Mouse (Mus musculus): ENCODE results near the gene Slc17a1. TPM values are rescaled to one million over a fixed set of nuclear protein-coding genes. Genes with fewer than 3 reads are reported as not detected.

Gene Slc17a1
- polyA plus RNA-seq, 1 experiment, result not detected

DNA sequence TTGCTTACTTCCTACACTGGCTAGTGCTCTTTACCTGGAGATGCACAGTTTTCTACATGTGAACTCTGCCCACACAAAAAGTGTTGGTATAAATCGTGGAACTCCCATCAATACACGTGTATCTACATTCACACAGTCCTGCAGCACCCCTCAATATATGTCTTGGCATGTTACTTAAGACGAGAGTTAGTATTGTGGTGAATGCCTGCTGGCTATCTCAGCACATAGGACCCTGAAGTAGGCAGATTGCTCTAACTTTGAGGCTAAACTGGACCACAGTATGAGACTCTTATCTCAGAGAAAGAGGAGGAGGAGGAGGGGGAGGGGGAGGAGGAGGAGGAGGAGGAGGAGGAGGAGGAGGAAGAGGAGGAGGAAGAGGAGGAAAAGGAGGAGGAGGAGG is 11.6 kb downstream of the Slc17a1 start:
- H3K4me3 ChIP-seq (ENCODE audit: insufficient read depth, low read depth, low read length), result no peak overlapping the region
- WGBS, result 82% methylated on average over 3 of the region's 3 CpGs
- H3K4me1 ChIP-seq (ENCODE audit: control insufficient read depth, insufficient read depth, low read length), result no peaks in the 10 kb centered on the region
- no peak overlapping the region for H3K27ac ChIP-seq (ENCODE audit: insufficient read depth, low read depth, low read length)
- TF ChIP-seq POLR2A (IDR thresholded peaks at IDR 0.05; ENCODE audit: insufficient read depth, low read depth, low read length) (no peak), CTCF (IDR thresholded peaks at IDR 0.05; ENCODE audit: insufficient read depth, low read depth, low read length) (no peak)

DNA sequence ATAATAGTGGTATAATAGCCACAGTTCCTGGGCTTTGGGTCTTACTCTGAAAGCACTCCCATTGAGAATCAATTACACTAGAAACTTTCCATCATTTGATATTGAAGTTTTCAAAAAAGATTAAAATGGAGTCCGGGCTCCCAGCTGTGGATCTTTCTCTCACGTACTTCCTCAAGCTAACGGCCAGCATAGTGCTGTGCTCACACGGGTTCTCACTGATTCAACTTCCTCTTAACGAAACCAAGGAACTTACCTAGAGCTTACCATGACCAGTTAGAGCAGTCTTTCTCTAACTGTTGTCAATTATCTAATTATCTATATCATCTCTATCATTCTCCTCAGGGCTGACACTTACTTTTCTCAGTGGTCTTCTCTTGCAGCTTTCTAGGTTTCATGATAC is 12.1 kb downstream of the Slc17a1 start:
- Histone ChIP-seq H3K4me3 (ENCODE audit: insufficient read depth, low read depth, low read length) (no peak overlapping the region), H3K4me1 (ENCODE audit: control insufficient read depth, insufficient read depth, low read length) (no peaks in the 10 kb centered on the region), H3K27ac (ENCODE audit: insufficient read depth, low read depth, low read length) (no peak overlapping the region)
- TF ChIP-seq POLR2A (IDR thresholded peaks at IDR 0.05; ENCODE audit: insufficient read depth, low read depth, low read length), result no peak
- TF ChIP-seq CTCF (IDR thresholded peaks at IDR 0.05; ENCODE audit: insufficient read depth, low read depth, low read length), result no peak
- 80% methylated on average over 5 of the region's 5 CpGs for WGBS

DNA sequence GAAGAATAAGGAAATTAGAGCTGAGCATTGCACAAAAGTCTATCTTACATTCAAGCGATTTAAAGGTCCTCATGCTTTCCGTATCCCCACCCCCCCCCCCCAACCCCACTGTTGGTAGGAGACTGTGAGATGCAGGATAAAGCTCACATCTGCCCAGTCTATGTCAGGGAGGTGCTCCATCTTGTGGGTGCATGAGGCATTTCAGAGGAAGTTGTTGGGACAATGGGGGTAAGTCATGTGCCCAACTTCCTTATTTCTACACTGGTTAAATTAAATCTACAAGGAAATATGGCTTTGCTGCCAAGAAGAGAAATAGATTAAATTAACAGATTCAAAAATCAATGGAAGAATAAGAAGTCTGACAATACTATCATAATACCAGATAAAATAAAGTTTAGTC is 18.0 kb downstream of the Slc17a1 start:
- TF ChIP-seq POLR2A (IDR thresholded peaks at IDR 0.05; ENCODE audit: insufficient read depth, low read depth, low read length) (no peak), CTCF (IDR thresholded peaks at IDR 0.05; ENCODE audit: insufficient read depth, low read depth, low read length) (no peak)
- H3K4me3 ChIP-seq (ENCODE audit: insufficient read depth, low read depth, low read length), result no peak overlapping the region
- H3K4me1 ChIP-seq (ENCODE audit: control insufficient read depth, insufficient read depth, low read length), result no peaks in the 10 kb centered on the region
- H3K27ac ChIP-seq (ENCODE audit: insufficient read depth, low read depth, low read length), result no peak overlapping the region
- 26% methylated on average over 2 of the region's 2 CpGs for WGBS

DNA sequence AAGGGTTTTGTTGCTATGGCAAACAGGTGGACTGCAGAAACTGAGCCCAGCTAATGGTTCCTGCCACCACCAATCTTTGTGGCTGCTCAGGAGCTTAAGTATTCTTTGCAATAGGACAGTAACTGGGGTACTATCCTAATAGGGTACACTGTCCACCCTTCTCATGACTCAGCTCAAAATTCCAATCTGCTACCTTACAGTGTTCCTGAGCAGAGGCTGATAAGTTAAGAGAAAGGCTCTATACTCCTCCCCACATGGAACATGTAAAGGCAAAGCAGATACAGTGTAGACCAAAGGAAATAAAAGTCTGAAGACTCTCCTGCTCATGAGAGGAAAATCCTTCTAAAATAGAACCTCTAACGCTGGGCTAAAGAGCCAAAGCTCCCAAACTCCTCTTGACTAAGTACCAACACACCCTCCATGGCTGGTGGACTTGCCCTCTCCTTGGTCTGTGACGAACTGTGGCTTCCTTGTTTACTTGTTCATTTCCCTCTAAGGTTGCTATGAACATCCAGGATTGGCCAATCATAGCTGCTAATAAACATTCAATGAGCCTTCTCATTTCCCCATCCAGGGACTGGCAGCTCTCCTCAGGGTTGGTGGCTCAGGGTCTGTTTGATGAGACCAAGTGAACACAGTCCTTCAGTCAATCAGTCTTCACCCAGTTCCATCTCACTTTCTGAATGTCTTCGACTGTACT is 19.6 kb downstream of the Slc17a1 start:
- 90% methylated on average over 3 of the region's 3 CpGs for WGBS
- Histone ChIP-seq H3K27ac (ENCODE audit: insufficient read depth, low read depth, low read length) (no peak overlapping the region), H3K4me3 (ENCODE audit: insufficient read depth, low read depth, low read length) (no peak overlapping the region), H3K4me1 (ENCODE audit: control insufficient read depth, insufficient read depth, low read length) (no peaks in the 10 kb centered on the region)
- TF ChIP-seq POLR2A (IDR thresholded peaks at IDR 0.05; ENCODE audit: insufficient read depth, low read depth, low read length), result no peak

DNA sequence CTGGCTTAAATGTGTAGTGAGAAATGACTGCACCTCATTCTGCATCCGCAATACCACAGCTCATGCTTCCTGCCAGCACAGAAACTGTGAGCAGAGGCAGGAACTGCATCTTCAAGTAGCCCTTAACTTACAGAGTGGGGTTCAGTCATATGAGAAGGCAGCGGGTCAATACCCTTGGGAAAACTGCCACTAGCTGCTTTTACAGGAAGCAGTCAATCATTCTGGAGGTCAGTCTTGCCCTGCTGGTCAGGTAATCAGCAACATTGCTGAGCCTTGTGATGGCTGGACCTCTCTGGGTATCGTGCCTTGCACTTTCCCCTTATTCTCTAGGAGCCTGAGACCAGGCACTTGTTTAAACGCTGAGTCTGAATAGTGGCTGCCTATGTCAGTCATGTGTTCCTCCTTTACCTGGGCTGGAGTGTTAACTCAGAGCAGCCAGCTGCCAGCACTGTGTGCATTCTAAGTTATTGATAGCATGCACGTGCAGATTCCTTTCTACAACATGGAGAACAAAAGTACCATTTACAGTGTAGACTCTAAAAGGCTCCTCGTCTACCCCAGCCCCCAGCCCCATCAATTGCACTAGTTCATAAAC is 21.6 kb downstream of the Slc17a1 start:
- Histone ChIP-seq H3K27ac (ENCODE audit: insufficient read depth, low read depth, low read length) (no peak overlapping the region), H3K4me1 (ENCODE audit: control insufficient read depth, insufficient read depth, low read length) (no peaks in the 10 kb centered on the region), H3K4me3 (ENCODE audit: insufficient read depth, low read depth, low read length) (no peak overlapping the region)
- TF ChIP-seq POLR2A (IDR thresholded peaks at IDR 0.05; ENCODE audit: insufficient read depth, low read depth, low read length) (no peak), CTCF (IDR thresholded peaks at IDR 0.05; ENCODE audit: insufficient read depth, low read depth, low read length) (no peak)
- WGBS, result 78% methylated on average over 6 of the region's 6 CpGs

DNA sequence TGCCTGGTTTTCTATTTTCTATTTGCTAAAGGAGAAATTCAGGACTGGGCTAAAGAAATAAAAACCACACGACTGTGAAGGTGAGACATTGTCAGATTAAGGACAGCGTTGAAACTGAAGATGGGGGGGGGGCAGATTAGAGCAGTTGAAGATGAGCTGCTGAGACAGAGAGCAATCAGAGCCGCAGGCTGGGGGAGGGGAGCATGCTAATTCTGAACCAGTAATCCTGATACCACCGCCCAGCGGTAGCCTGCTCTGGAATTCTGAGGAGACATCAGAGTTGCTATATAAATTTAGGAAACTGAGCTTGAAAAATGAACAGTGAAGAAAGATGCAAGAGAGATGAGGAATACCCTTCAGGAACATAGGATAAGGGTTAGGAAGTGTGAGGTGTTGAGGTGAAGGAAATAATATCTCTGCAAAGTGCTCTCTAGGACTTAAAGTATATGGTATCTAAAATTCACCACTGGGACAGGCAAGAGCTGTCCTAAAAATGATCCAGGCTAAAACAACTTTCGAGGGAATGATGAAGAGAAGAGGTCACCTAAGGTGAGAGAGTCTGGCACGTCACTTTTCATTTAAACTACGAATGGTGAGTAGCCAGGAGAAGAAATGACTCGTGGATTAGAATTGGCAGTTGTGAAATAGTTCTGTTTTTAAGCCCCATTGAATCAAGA is 25.2 kb downstream of the Slc17a1 start:
- H3K27ac ChIP-seq (ENCODE audit: insufficient read depth, low read depth, low read length), result no peak overlapping the region
- TF ChIP-seq POLR2A (IDR thresholded peaks at IDR 0.05; ENCODE audit: insufficient read depth, low read depth, low read length), result no peak
- H3K4me3 ChIP-seq (ENCODE audit: insufficient read depth, low read depth, low read length), result no peak overlapping the region
- 47% methylated on average over 9 of the region's 9 CpGs for WGBS
- H3K4me1 ChIP-seq (ENCODE audit: control insufficient read depth, insufficient read depth, low read length), result no peaks in the 10 kb centered on the region

DNA sequence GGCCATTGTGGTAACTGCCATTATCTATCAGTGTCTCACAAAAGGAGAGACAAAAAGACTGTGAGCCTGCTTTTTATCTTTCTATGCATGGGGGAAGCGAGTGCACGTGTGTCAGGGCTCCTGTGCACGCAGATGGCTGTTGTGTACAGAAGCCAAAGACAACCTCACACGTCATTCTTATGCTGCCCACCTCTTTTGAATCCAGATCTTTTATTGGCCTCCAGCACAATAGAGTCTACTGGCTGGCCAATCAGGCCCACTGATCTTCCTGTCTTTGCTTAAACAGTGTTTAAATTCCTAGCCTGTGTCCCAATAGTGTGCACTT is 25.7 kb downstream of the Slc17a1 start:
- Histone ChIP-seq H3K4me1 (ENCODE audit: control insufficient read depth, insufficient read depth, low read length) (no peaks in the 10 kb centered on the region), H3K27ac (ENCODE audit: insufficient read depth, low read depth, low read length) (no peak overlapping the region), H3K4me3 (ENCODE audit: insufficient read depth, low read depth, low read length) (no peak overlapping the region)
- no peak for TF ChIP-seq CTCF (IDR thresholded peaks at IDR 0.05; ENCODE audit: insufficient read depth, low read depth, low read length)
- no peak for TF ChIP-seq POLR2A (IDR thresholded peaks at IDR 0.05; ENCODE audit: insufficient read depth, low read depth, low read length)
- WGBS, result 58% methylated on average over 4 of the region's 4 CpGs

DNA sequence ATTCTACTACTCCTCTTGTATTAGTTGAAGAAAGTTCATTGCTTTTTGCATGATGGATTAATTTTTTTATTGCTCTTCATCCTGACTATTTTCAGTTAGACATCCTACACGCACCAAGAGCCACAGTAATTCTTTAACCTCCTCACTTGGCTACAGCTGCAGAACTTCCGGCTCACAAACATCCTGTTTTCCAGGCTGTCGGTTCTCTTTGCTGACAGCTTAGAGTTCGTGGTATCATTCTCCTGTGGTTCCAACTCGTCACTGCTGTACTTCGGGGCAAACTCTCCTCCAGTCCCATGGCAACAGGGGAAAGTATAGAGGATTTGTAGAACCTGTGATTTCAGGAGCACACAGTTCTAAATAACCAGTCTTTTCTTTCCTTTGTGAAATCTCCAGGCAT is 30.7 kb downstream of the Slc17a1 start:
- no peak overlapping the region for H3K4me3 ChIP-seq (ENCODE audit: insufficient read depth, low read depth, low read length)
- no peak overlapping the region for H3K27ac ChIP-seq (ENCODE audit: insufficient read depth, low read depth, low read length)
- H3K4me1 ChIP-seq (ENCODE audit: control insufficient read depth, insufficient read depth, low read length), result no peaks in the 10 kb centered on the region
- TF ChIP-seq POLR2A (IDR thresholded peaks at IDR 0.05; ENCODE audit: insufficient read depth, low read depth, low read length) (no peak), CTCF (IDR thresholded peaks at IDR 0.05; ENCODE audit: insufficient read depth, low read depth, low read length) (no peak)
- 38% methylated on average over 6 of the region's 6 CpGs for WGBS

DNA sequence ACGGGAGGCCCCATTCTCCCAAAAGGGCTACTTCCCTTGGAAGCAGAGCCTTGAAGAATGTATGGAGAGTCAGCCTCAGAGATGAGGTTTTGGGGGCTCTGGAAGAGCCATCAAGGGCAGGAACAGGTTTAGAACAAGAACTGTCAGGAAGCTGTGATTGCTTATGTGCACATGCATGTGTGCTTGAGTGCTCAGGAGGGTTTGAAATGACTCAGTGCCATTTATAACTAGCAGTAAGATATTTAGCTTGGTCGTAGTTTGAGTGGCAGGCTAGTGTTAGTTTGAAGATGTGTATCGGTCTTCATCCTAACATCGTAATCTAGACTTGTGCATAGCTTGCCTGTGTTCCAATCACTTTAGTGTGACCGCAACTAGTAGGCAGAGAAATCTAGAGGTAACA is 39.4 kb downstream of the Slc17a1 start:
- H3K4me1 ChIP-seq (ENCODE audit: control insufficient read depth, insufficient read depth, low read length), result no peaks in the 10 kb centered on the region
- no peak overlapping the region for H3K4me3 ChIP-seq (ENCODE audit: insufficient read depth, low read depth, low read length)
- no peak overlapping the region for H3K27ac ChIP-seq (ENCODE audit: insufficient read depth, low read depth, low read length)
- WGBS, result 95% methylated on average over 5 of the region's 5 CpGs
- TF ChIP-seq CTCF (IDR thresholded peaks at IDR 0.05; ENCODE audit: insufficient read depth, low read depth, low read length), result no peak
- TF ChIP-seq POLR2A (IDR thresholded peaks at IDR 0.05; ENCODE audit: insufficient read depth, low read depth, low read length), result no peak

Measured in olfactory bulb, adult 2 months (tissue).